Mouse (Mus musculus) intestine, embryonic 14.5 days (tissue): ENCODE measurements around the gene Trdmt1. TPM values are rescaled to one million over a fixed set of nuclear protein-coding genes. Genes with fewer than 3 reads are reported as not detected.

Source experiments
- ATAC-seq: fragments of 200-750 bp; cut with Nextera tagmentation; replicated peaks from 2 replicates; pipeline ENCODE4 v1.8.0; 2017; ENCODE audit warnings: low read depth, moderate number of reproducible peaks, moderate TSS enrichment, moderate library complexity; ENCODE audit not compliant: low FRiP score, low TSS enrichment
- DNase-seq: peaks from one replicate; pipeline ENCODE4 v3.0.0-alpha.2; 2018; ENCODE audit warnings: low spot score
- H3K27ac ChIP-seq: fragments of 300-500 bp; sonication (generic); 2 replicates; pipeline ENCODE4 v1.5.1; 2014; ENCODE audit warnings: low read depth, mild to moderate bottlenecking, control low read depth
- H3K27me3 ChIP-seq: fragments of 300-500 bp; sonication (generic); replicated peaks from 2 replicates; pipeline ENCODE4 v1.6.1; 2014; ENCODE audit warnings: low read length, control low read depth; ENCODE audit not compliant: control insufficient read depth, insufficient read depth
- H3K36me3 ChIP-seq: fragments of 300-500 bp; sonication (generic); 2 replicates; pipeline ENCODE4 v1.6.1; 2014; ENCODE audit warnings: low read length, control low read depth; ENCODE audit not compliant: control insufficient read depth, insufficient read depth
- H3K4me1 ChIP-seq: fragments of 300-500 bp; sonication (generic); replicated peaks from 2 replicates; pipeline ENCODE4 v1.6.1; 2014; ENCODE audit warnings: low read length, control low read depth, mixed read lengths; ENCODE audit not compliant: control insufficient read depth, insufficient read depth
- H3K4me2 ChIP-seq: fragments of 300-500 bp; sonication (generic); 2 replicates; pipeline ENCODE4 v1.6.1; 2014; ENCODE audit warnings: low read length
- H3K4me3 ChIP-seq: fragments of 300-500 bp; sonication (generic); 2 replicates; pipeline ENCODE4 v1.5.1; 2014; ENCODE audit warnings: low read depth, low read length, control low read depth, mixed read lengths
- H3K9ac ChIP-seq: fragments of 300-500 bp; sonication (generic); 2 replicates; pipeline ENCODE4 v1.6.1; 2014; ENCODE audit warnings: mild to moderate bottlenecking, low read length
- H3K9me3 ChIP-seq: fragments of 300-500 bp; sonication (generic); 2 replicates; pipeline ENCODE4 v1.6.1; 2016; ENCODE audit warnings: low read length, control low read depth; ENCODE audit not compliant: control insufficient read depth
- WGBS: fragments of 180-500 bp; shearing (Covaris S2); extraction: QIAGEN DNeasy Blood & Tissue Kit; methylation state at CpG from one replicate; pipeline ENCODE4 v1.1.7; 2014; 5-methylcytosine and 5-hydroxymethylcytosine counted together
- polyA plus RNA-seq: library from polyadenylated mRNA; unstranded; fragments of >200 nt; fragmentation: Nextera tagmentation; extraction: Ambion mirVana; gene quantifications from 2 replicates; pipeline ENCODE4 v1.2.1, GENCODE M21; 2014

Gene Trdmt1
- polyA plus RNA-seq, 1 experiment from 2014 or later = 11.5 TPM

DNA sequence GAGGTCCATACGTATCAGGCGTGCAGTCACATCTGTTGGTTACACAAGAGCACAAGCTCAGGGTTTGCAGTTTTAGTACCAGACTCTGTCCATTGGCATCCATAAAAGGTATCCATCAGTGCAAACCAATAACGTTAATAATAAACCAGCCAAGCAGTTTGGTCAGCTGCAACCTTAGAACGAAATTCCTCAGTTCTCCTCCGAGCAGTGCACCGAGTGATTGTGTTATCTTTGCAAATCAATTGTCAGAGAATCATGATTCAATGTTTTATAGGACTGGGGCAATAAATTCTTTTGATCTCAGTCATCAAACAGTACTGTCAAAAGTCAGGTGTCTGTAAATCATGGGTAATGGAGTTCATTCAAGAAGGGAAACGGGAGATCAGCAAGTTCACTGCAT lies 65.3 kb downstream of the Trdmt1 start:
- H3K4me2 ChIP-seq = no peak overlapping the region

DNA sequence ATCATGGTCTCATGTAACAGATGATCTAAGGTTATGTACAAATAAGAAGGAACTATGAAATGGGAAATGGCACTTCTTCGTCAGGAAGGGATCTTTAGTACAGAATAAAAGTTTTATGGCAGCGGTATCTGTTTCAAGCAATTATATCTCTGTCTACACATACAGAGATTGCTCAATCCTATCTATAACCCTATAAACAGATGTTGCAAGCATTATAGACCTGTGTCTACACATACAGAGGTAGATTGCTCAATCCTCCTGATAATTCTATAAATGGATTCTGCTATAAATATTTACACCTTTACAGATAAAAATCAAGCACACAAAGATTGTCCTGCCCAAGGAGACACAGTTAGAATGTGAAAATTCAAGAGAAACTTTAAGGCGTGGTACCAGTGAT lies 74.4 kb downstream of the Trdmt1 start:
- ATAC-seq (0 out of 2 replicates have a peak, but pooled peaks have one; percentile 40), DNase-seq (no peak)
- H3K4me2 ChIP-seq = no peak overlapping the region
- no peaks in the 10 kb centered on the region for H3K36me3 ChIP-seq
- no peak overlapping the region for H3K4me3 ChIP-seq
- no peaks in the 10 kb centered on the region for H3K27me3 ChIP-seq
- no peak overlapping the region for H3K9ac ChIP-seq
- no peaks in the 10 kb centered on the region for H3K4me1 ChIP-seq
- H3K9me3 ChIP-seq = no peaks in the 10 kb centered on the region
- no peak overlapping the region for H3K27ac ChIP-seq
- 81% methylated on average over 3 of the region's 3 CpGs for WGBS

More for the DNA sequence above, 65.3 kb downstream of the Trdmt1 start:
- Histone ChIP-seq H3K4me1 (no peaks in the 10 kb centered on the region), H3K9ac (no peak overlapping the region), H3K4me3 (no peak overlapping the region), H3K27ac (no peak overlapping the region), H3K27me3 (no peaks in the 10 kb centered on the region), H3K36me3 (no peaks in the 10 kb centered on the region), H3K9me3 (no peaks in the 10 kb centered on the region)
- no peak for DNase-seq
- WGBS = 62% methylated on average over 7 of the region's 7 CpGs
- peak; percentile 85 for ATAC-seq

DNA sequence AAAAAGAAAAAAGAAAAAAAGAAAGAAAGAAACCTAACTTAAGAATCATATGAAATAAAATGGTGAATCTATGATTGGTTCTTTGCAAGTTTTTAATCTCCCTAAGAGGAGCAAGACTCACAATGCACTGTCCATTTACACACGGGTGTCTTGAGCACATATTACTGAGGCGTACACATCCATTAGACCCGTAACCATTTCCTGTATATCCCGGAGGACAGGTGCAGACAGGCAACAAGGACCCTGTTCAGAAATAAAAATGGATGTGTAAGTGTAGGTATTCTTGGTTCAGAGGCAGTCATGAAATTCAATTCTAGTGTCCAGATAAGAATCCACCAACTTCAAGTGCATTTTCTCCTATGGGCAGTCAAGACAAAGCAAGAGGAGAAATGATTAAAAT lies 74.8 kb downstream of the Trdmt1 start:
- Histone ChIP-seq H3K9me3 (no peaks in the 10 kb centered on the region), H3K9ac (no peak overlapping the region), H3K4me1 (no peaks in the 10 kb centered on the region), H3K27me3 (no peaks in the 10 kb centered on the region), H3K4me3 (no peak overlapping the region), H3K36me3 (no peaks in the 10 kb centered on the region), H3K27ac (no peak overlapping the region), H3K4me2 (no peak overlapping the region)
- 86% methylated on average over 4 of the region's 4 CpGs for WGBS
- ATAC-seq (no peak), DNase-seq (no peak)

DNA sequence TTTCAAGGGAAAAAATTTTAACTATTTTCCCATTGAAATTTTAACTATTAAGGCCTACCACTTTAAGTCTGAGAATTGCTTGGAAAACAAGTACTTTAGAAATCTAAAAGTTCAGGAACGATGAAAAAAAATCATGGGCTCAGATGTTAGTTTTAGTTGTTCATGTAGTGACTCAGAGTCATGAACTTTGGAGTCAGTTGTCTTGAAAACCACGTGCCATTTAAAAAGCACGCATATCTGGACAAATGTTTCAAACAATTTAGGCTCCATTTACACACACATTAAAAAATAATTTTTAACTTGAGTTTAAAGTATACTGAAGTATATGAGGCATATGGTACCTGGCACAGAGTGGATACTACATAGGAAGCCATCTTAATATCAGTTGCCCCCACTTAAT lies 77.8 kb downstream of the Trdmt1 start:
- Histone ChIP-seq H3K36me3 (no peaks in the 10 kb centered on the region), H3K27me3 (no peaks in the 10 kb centered on the region), H3K4me1 (no peaks in the 10 kb centered on the region), H3K4me2 (no peak overlapping the region), H3K27ac (no peak overlapping the region), H3K9me3 (no peaks in the 10 kb centered on the region), H3K9ac (no peak overlapping the region), H3K4me3 (no peak overlapping the region)
- ATAC-seq = no peak
- 88% methylated on average over 3 of the region's 3 CpGs for WGBS
- DNase-seq = no peak

Other genes with a start within 250 kb of the Trdmt1 start
- 5.2 and 7.0 TPM in 2 replicates for gene Cubn, start 52.9 kb downstream of the Trdmt1 start, polyA plus RNA-seq
- gene Vim, start 29.3 kb upstream of the Trdmt1 start, polyA plus RNA-seq = 503 and 545 TPM in 2 replicates
- gene St8sia6, start 249.4 kb upstream of the Trdmt1 start, polyA plus RNA-seq = 0.67 and 0.72 TPM in 2 replicates